Mouse (Mus musculus) brain, embryonic 14.5 days (tissue): Measurements from ENCODE around the gene Adgrg2.

ENCODE experiments used
- CTCF ChIP-seq: fragments of 200-500 bp; IDR thresholded peaks from 2 replicates; pipeline ENCODE4 v1.5.1; 2012; ENCODE audit warnings: inconsistent platforms, mild to moderate bottlenecking, moderate library complexity, borderline replicate concordance; ENCODE audit not compliant: insufficient read depth, insufficient read length; ENCODE audit errors: extremely low read depth
- POLR2A ChIP-seq: fragments of 200-500 bp; IDR thresholded peaks from 2 replicates; pipeline ENCODE4 v1.6.1; 2012; ENCODE audit warnings: mild to moderate bottlenecking, inconsistent platforms, borderline replicate concordance; ENCODE audit not compliant: poor library complexity, insufficient read depth, insufficient read length, severe bottlenecking; ENCODE audit errors: extremely low read depth

GRCm38 (mm10) chrX:160418397-160418796 lies 27.9 kb downstream of the Adgrg2 start:
- TF ChIP-seq CTCF (no peak), POLR2A (no peak)
